Mouse (Mus musculus): Measurements from ENCODE around the gene 6030468B19Rik.
A peak's percentile ranks its signal among the peaks of the same experiment; 100 is the strongest.

- TF ChIP-seq CHD2 (IDR thresholded peaks at IDR 0.05; ENCODE audit: low read length) (no peak), MAFK (IDR thresholded peaks at IDR 0.05; ENCODE audit: borderline replicate concordance, low read depth, low read length) (no peak), CTCF (IDR thresholded peaks at IDR 0.05 in 2 of 3, conservative IDR thresholded peaks at IDR 0.05 in 1 of 3; ENCODE audit: control insufficient read depth in 1 of 3, insufficient read depth in 1 of 3, low read depth in 2 of 3, low read length in 3 of 3, poor library complexity in 1 of 3, severe bottlenecking in 1 of 3) (0 out of 6 replicates have a peak, but pooled peaks of 2 of the 3 experiments have one; percentile 5 to 15), MYC (IDR thresholded peaks at IDR 0.05; ENCODE audit: low read depth, low read length) (peak; percentile 59), POLR2A (IDR thresholded peaks at IDR 0.05; ENCODE audit: control insufficient read depth in 1 of 2, insufficient read depth in 1 of 2, low read depth in 1 of 2, low read length in 2 of 2, poor library complexity in 1 of 2) (peak in 1 of 2 experiments; percentile 52; a peak in 3 of 4 replicates), ZC3H11A (IDR thresholded peaks at IDR 0.05; ENCODE audit: low read depth, low read length) (no peak), POLR2AphosphoS2 (IDR thresholded peaks at IDR 0.05; ENCODE audit: low read length) (no peak; the same call in 1 of the 2 replicates), E2F4 (IDR thresholded peaks at IDR 0.05; ENCODE audit: borderline replicate concordance, low read depth, low read length) (no peak), GATA1 (IDR thresholded peaks at IDR 0.05; ENCODE audit: low read depth, low read length) (peak; percentile 85), ZNF384 (IDR thresholded peaks at IDR 0.05; ENCODE audit: low read depth, low read length) (no peak), RAD21 (IDR thresholded peaks at IDR 0.05; ENCODE audit: low read depth, low read length) (no peak), RCOR1 (IDR thresholded peaks at IDR 0.05; ENCODE audit: low read depth, low read length) (no peak), NELFE (IDR thresholded peaks at IDR 0.05; ENCODE audit: low read depth, low read length) (peak; percentile 47), MXI1 (IDR thresholded peaks at IDR 0.05; ENCODE audit: low read depth, low read length) (peak; percentile 99)
These were observed 16.8 kb upstream of the 6030468B19Rik start for GRCm38 (mm10) chr11:117780582-117781111.

All from MEL (cell line).